Mouse (Mus musculus) NIH3T3 (cell line): Measurements from ENCODE around the gene Crlf2.

ENCODE experiments used
- DNase-seq: peaks from one replicate; pipeline ENCODE4 v3.0.0-alpha.2; 2012; ENCODE audit warnings: low read depth

The Crlf2 gene

GRCm38 (mm10) chr5:109558404-109559160, at the start of gene Crlf2:
Gene Crlf2, minus strand, starts transcription at chr5:109558993.
- DNase-seq, result peak; percentile 95

- peak; percentile 82 for DNase-seq
These were observed 43.8 kb upstream of the Crlf2 start for GRCm38 (mm10) chr5:109602585-109602984.

- DNase-seq, result peak; percentile 69
These were observed 42.3 kb upstream of the Crlf2 start for GRCm38 (mm10) chr5:109601080-109601479.

GRCm38 (mm10) chr5:109598876-109599275, 40.1 kb upstream of the Crlf2 start:
- DNase-seq, result no peak

GRCm38 (mm10) chr5:109596647-109597046, 37.9 kb upstream of the Crlf2 start:
- DNase-seq, result peak; percentile 72

GRCm38 (mm10) chr5:109562829-109563228, 4.0 kb upstream of the Crlf2 start:
- peak; percentile 45 for DNase-seq

GRCm38 (mm10) chr5:109559191-109559590, 398 bp upstream of the Crlf2 start:
- no peak for DNase-seq

- DNase-seq, result no peak
These were observed 730 bp downstream of the Crlf2 start for GRCm38 (mm10) chr5:109558123-109558403.

GRCm38 (mm10) chr5:109557321-109558122, 1.3 kb downstream of the Crlf2 start:
- DNase-seq, result peak; percentile 99

GRCm38 (mm10) chr5:109556591-109557320, 2.0 kb downstream of the Crlf2 start:
- peak; percentile 98 for DNase-seq

GRCm38 (mm10) chr5:109555676-109556571, 2.9 kb downstream of the Crlf2 start:
- DNase-seq, result peak; percentile 38

GRCm38 (mm10) chr5:109555236-109555675, 3.5 kb downstream of the Crlf2 start:
- DNase-seq, result no peak

GRCm38 (mm10) chr5:109554091-109555050, 4.4 kb downstream of the Crlf2 start:
- peak; percentile 6 for DNase-seq

- peak; percentile 20 for DNase-seq
These were observed 5.4 kb downstream of the Crlf2 start for GRCm38 (mm10) chr5:109553160-109553930.

GRCm38 (mm10) chr5:109552541-109552940, 6.3 kb downstream of the Crlf2 start:
- DNase-seq, result no peak

- DNase-seq, result peak; percentile 12
These were observed 6.7 kb downstream of the Crlf2 start for GRCm38 (mm10) chr5:109552116-109552515.

GRCm38 (mm10) chr5:109551041-109551765, 7.6 kb downstream of the Crlf2 start:
- peak; percentile 17 for DNase-seq

GRCm38 (mm10) chr5:109550225-109550935, 8.4 kb downstream of the Crlf2 start:
- DNase-seq, result no peak
